Mouse (Mus musculus) intestine, embryonic 14.5 days (tissue): ENCODE measurements around the gene Dtl. TPM values are rescaled to one million over a fixed set of nuclear protein-coding genes. Genes with fewer than 3 reads are reported as not detected.

Source experiments
- ATAC-seq: fragments of 200-750 bp; cut with Nextera tagmentation; replicated peaks from 2 replicates; pipeline ENCODE4 v1.8.0; 2017; ENCODE audit warnings: low read depth, moderate number of reproducible peaks, moderate TSS enrichment, moderate library complexity; ENCODE audit not compliant: low FRiP score, low TSS enrichment
- DNase-seq: peaks from one replicate; pipeline ENCODE4 v3.0.0-alpha.2; 2018; ENCODE audit warnings: low spot score
- H3K27ac ChIP-seq: fragments of 300-500 bp; sonication (generic); 2 replicates; pipeline ENCODE4 v1.5.1; 2014; ENCODE audit warnings: low read depth, mild to moderate bottlenecking, control low read depth
- H3K27me3 ChIP-seq: fragments of 300-500 bp; sonication (generic); replicated peaks from 2 replicates; pipeline ENCODE4 v1.6.1; 2014; ENCODE audit warnings: low read length, control low read depth; ENCODE audit not compliant: control insufficient read depth, insufficient read depth
- H3K36me3 ChIP-seq: fragments of 300-500 bp; sonication (generic); 2 replicates; pipeline ENCODE4 v1.6.1; 2014; ENCODE audit warnings: low read length, control low read depth; ENCODE audit not compliant: control insufficient read depth, insufficient read depth
- H3K4me1 ChIP-seq: fragments of 300-500 bp; sonication (generic); replicated peaks from 2 replicates; pipeline ENCODE4 v1.6.1; 2014; ENCODE audit warnings: low read length, control low read depth, mixed read lengths; ENCODE audit not compliant: control insufficient read depth, insufficient read depth
- H3K4me2 ChIP-seq: fragments of 300-500 bp; sonication (generic); 2 replicates; pipeline ENCODE4 v1.6.1; 2014; ENCODE audit warnings: low read length
- H3K4me3 ChIP-seq: fragments of 300-500 bp; sonication (generic); 2 replicates; pipeline ENCODE4 v1.5.1; 2014; ENCODE audit warnings: low read depth, low read length, control low read depth, mixed read lengths
- H3K9ac ChIP-seq: fragments of 300-500 bp; sonication (generic); 2 replicates; pipeline ENCODE4 v1.6.1; 2014; ENCODE audit warnings: mild to moderate bottlenecking, low read length
- H3K9me3 ChIP-seq: fragments of 300-500 bp; sonication (generic); 2 replicates; pipeline ENCODE4 v1.6.1; 2016; ENCODE audit warnings: low read length, control low read depth; ENCODE audit not compliant: control insufficient read depth
- WGBS: fragments of 180-500 bp; shearing (Covaris S2); extraction: QIAGEN DNeasy Blood & Tissue Kit; methylation state at CpG from one replicate; pipeline ENCODE4 v1.1.7; 2014; 5-methylcytosine and 5-hydroxymethylcytosine counted together
- polyA plus RNA-seq: library from polyadenylated mRNA; unstranded; fragments of >200 nt; fragmentation: Nextera tagmentation; extraction: Ambion mirVana; gene quantifications from 2 replicates; pipeline ENCODE4 v1.2.1, GENCODE M21; 2014

Dtl gene
- polyA plus RNA-seq, 1 experiment from 2014 or later, result 53.0 TPM

DNA sequence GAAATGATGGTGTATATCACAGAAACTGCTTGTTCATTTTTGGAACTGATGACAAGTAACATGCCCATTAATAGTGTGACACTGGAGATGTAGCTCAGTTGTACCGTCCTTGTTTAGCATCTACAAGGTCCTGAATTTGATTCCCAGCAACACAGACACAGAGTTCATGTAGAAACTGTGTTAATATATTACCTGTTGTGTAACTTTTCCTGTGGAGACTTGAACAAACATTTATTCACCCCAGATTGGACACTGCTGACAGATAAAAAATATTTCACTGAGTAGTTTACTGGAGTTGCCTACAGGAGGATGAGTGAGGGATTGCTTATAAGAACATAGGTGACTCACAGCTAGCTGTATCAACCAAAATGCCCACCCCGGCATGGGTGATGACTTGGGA lies 13.4 kb upstream of the Dtl start:
- H3K4me2 ChIP-seq, result no peak overlapping the region
- no peaks in the 10 kb centered on the region for H3K9me3 ChIP-seq
- ATAC-seq (no peak), DNase-seq (no peak)
- peaks cover 91% of the 10 kb centered on the region for H3K36me3 ChIP-seq
- no peaks in the 10 kb centered on the region for H3K27me3 ChIP-seq
- 96% methylated on average over 2 of the region's 2 CpGs for WGBS
- no peaks in the 10 kb centered on the region for H3K4me1 ChIP-seq
- no peak overlapping the region for H3K9ac ChIP-seq
- H3K4me3 ChIP-seq, result no peak overlapping the region
- no peak overlapping the region for H3K27ac ChIP-seq

- no peak for ATAC-seq
Observed at GRCm38 (mm10) chr1:191587062-191587461, 11.7 kb upstream of the Dtl start.

DNA sequence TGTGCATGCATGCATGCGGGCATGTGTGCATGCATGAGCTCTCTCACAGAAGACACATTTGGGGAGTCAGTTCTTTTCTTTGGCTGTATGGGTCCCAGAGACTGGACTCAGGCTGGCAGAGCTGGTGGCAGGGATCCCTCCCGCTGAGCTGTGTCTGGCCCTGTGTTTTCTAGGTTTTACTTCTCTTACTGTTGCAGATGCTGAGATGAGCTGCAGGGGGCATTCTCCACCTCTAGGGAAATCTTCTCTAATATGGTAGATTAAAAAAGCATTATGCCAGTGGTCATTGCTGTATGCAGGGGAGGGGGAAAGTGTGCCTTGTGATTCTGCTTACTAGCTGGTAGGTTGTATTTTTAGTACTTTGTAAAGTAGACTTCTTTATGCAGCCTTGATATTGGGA lies 10.4 kb upstream of the Dtl start:
- no peak overlapping the region for H3K9ac ChIP-seq
- DNase-seq (no peak), ATAC-seq (no peak)
- no peaks in the 10 kb centered on the region for H3K27me3 ChIP-seq
- H3K36me3 ChIP-seq, result peaks cover 85% of the 10 kb centered on the region
- no peaks in the 10 kb centered on the region for H3K9me3 ChIP-seq
- H3K27ac ChIP-seq, result no peak overlapping the region
- 87% methylated on average over 2 of the region's 2 CpGs for WGBS
- H3K4me2 ChIP-seq, result no peak overlapping the region
- no peak overlapping the region for H3K4me3 ChIP-seq
- no peaks in the 10 kb centered on the region for H3K4me1 ChIP-seq

More at GRCm38 (mm10) chr1:191587062-191587461, 11.7 kb upstream of the Dtl start:
- Histone ChIP-seq H3K27ac (no peak overlapping the region), H3K4me2 (no peak overlapping the region), H3K4me1 (no peaks in the 10 kb centered on the region), H3K36me3 (peaks cover 91% of the 10 kb centered on the region), H3K27me3 (no peaks in the 10 kb centered on the region), H3K4me3 (no peak overlapping the region), H3K9ac (no peak overlapping the region), H3K9me3 (no peaks in the 10 kb centered on the region)
- DNase-seq, result no peak
- WGBS, result 93% methylated on average over 3 of the region's 3 CpGs

GRCm38 (mm10) chr1:191584483-191584882 lies 9.1 kb upstream of the Dtl start:
- no peak overlapping the region for H3K4me3 ChIP-seq
- WGBS, result 94% methylated on average over 4 of the region's 4 CpGs

GRCm38 (mm10) chr1:191583836-191584235 lies 8.5 kb upstream of the Dtl start:
- Histone ChIP-seq H3K4me3 (no peak overlapping the region), H3K27me3 (no peaks in the 10 kb centered on the region), H3K9me3 (0 out of 2 replicates have a peak, but pooled peaks cover 7% of the 10 kb centered on the region), H3K27ac (no peak overlapping the region), H3K4me2 (no peak overlapping the region), H3K9ac (no peak overlapping the region), H3K4me1 (no peaks in the 10 kb centered on the region), H3K36me3 (peaks cover 68% of the 10 kb centered on the region)
- no peak for ATAC-seq
- WGBS, result 95% methylated on average over 4 of the region's 4 CpGs
- DNase-seq, result no peak

More at GRCm38 (mm10) chr1:191584483-191584882, 9.1 kb upstream of the Dtl start:
- H3K4me2 ChIP-seq, result no peak overlapping the region
- H3K9ac ChIP-seq, result no peak overlapping the region
- H3K4me1 ChIP-seq, result no peaks in the 10 kb centered on the region
- no peaks in the 10 kb centered on the region for H3K27me3 ChIP-seq
- peaks cover 75% of the 10 kb centered on the region for H3K36me3 ChIP-seq
- ATAC-seq (no peak), DNase-seq (no peak)
- H3K27ac ChIP-seq, result no peak overlapping the region
- H3K9me3 ChIP-seq, result 0 out of 2 replicates have a peak, but pooled peaks cover 7% of the 10 kb centered on the region

- H3K4me2 ChIP-seq, result no peak overlapping the region
- no peak overlapping the region for H3K9ac ChIP-seq
- H3K4me1 ChIP-seq, result 0 out of 2 replicates have a peak, but pooled peaks cover 12% of the 10 kb centered on the region
- peaks cover 46% of the 10 kb centered on the region for H3K36me3 ChIP-seq
- 89% methylated on average over 4 of the region's 4 CpGs for WGBS
- no peak for ATAC-seq
- no peak overlapping the region for H3K27ac ChIP-seq
- no peak overlapping the region for H3K4me3 ChIP-seq
- DNase-seq, result no peak
- H3K9me3 ChIP-seq, result 0 out of 2 replicates have a peak, but pooled peaks cover 7% of the 10 kb centered on the region
- H3K27me3 ChIP-seq, result no peaks in the 10 kb centered on the region
Observed at GRCm38 (mm10) chr1:191581641-191582040, 6.3 kb upstream of the Dtl start.

DNA sequence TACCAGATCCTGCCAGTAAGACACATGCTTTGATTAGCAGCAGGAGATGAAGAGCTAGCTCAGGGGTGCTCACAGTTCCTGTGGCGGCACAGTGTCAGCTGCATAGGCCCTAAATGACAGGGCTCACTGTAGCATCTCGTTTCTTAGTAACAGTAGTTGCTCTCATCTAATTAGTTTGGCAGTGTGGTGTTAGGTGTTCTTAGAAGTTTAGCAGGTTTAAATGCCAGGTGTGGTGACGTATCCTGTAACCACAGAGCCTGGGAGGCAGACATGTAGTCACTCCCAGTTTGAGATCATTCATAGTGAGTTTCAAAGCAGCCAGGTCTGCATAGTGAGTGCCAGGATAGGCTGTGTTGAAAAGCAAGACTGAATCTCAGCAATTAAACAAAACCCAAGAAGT lies 4.2 kb upstream of the Dtl start:
- Histone ChIP-seq H3K4me3 (no peak overlapping the region), H3K4me2 (no peak overlapping the region), H3K9me3 (0 out of 2 replicates have a peak, but pooled peaks cover 7% of the 10 kb centered on the region), H3K27ac (no peak overlapping the region), H3K36me3 (peaks cover 27% of the 10 kb centered on the region), H3K9ac (no peak overlapping the region), H3K27me3 (no peaks in the 10 kb centered on the region), H3K4me1 (0 out of 2 replicates have a peak, but pooled peaks cover 14% of the 10 kb centered on the region)
- DNase-seq, result no peak
- WGBS, result 93% methylated on average over 3 of the region's 3 CpGs
- ATAC-seq, result no peak

DNA sequence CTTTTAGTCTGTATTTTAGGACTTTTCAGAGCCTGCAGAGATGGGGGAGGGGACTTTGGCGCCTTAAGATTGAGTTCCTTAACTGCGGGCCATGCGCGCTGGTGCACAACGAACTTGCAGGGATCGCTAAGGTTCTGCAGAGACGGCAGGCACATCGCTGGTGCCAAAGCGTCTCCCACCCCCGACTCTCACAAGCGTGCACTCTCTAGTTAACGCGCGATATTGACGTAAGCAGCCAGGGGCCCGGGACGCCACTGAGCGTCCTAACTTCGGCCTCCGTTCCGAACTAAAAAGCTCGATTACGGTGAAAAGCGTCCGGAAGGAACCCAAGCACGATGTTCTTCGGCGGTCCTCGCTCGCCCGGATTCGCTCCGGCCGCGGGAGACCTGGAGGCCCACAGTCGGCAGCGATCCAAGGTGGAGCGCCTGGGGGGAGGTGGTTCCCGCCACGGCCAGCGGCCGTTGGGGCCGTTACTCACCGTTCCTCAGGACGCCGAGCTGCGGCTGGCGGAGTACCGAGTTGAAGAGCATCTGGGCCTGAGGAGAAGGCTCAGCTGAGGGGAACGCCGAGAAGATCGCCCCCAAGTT lies 380 bp downstream of the Dtl start:
- WGBS, result under 1% methylated on average over 52 of the region's 52 CpGs
- H3K4me1 ChIP-seq, result peaks cover 18% of the 10 kb centered on the region; the same call in 1 of the 2 replicates
- peak overlapping the region; percentile 98 for H3K4me3 ChIP-seq
- H3K9ac ChIP-seq, result peak overlapping the region; percentile 91
- DNase-seq (peak; percentile 93), ATAC-seq (peak; percentile 45)
- H3K36me3 ChIP-seq, result 0 out of 2 replicates have a peak, but pooled peaks cover 2% of the 10 kb centered on the region
- no peaks in the 10 kb centered on the region for H3K27me3 ChIP-seq
- peak overlapping the region; percentile 96 for H3K27ac ChIP-seq
- 0 out of 2 replicates have a peak, but pooled peaks cover 3% of the 10 kb centered on the region for H3K9me3 ChIP-seq
- peak overlapping the region; percentile 66 for H3K4me2 ChIP-seq
